10 mouse cellular contexts compared by ENCODE assay signal in genomic region chr17:47440359-47440890, GRCm38 (mm10). TPM values are rescaled to one million over a fixed set of nuclear protein-coding genes. Genes with fewer than 3 reads are reported as not detected.
DNase-seq lines count a peak whose midpoint lies in the region; ATAC-seq lines count a peak whose summit lies in the region.
"Had no signal": no experiment of that assay in that cellular context is flagged by ENCODE, and none has a peak within 500 bp of the region (broad histone marks: within the 10 kb centered on the region; RNA-seq: fewer than 3 reads in every experiment).

No protein-coding gene starts in this region.

- DNase-seq in cerebellum, postnatal 14 days, result peak; percentile 17
- DNase-seq in cerebellum, adult 18-20 months, result no peak
- DNase-seq in MN1 (ENCODE audit: low spot score), result peak; percentile 34
- DNase-seq in midbrain, embryonic 11.5 days (ENCODE audit: low spot score, missing footprints), result peak; percentile 87
- no peak for DNase-seq in lung, postnatal 36 days
- DNase-seq in left cerebral cortex, adult 18-20 months (ENCODE audit: low spot score in 2 of 2), result no peak
- no peak for DNase-seq in layer of hippocampus, postnatal 36 days

- no peak for ATAC-seq in intestine, embryonic 15.5 days
- peak; percentile 43 for ATAC-seq in midbrain, embryonic 11.5 days (ENCODE audit: low FRiP score)

- H3K4me3 ChIP-seq in intestine, embryonic 15.5 days (replicated peaks), result no peak overlapping the region
- no peak overlapping the region for H3K4me3 ChIP-seq in midbrain, embryonic 11.5 days (ENCODE audit: low read depth, low read length)

- H3K27ac ChIP-seq in intestine, embryonic 15.5 days, result peak overlapping the region; percentile 71
- H3K27ac ChIP-seq in midbrain, embryonic 11.5 days (ENCODE audit: low read depth, low read length), result no peak overlapping the region

- H3K9me3 ChIP-seq in intestine, embryonic 15.5 days, result no peaks in the 10 kb centered on the region
- H3K9me3 ChIP-seq in midbrain, embryonic 11.5 days (ENCODE audit: control insufficient read depth, low read length), result no peaks in the 10 kb centered on the region

- H3K9ac ChIP-seq in intestine, embryonic 15.5 days, result no peak overlapping the region
- no peak overlapping the region; the same call in 1 of the 2 replicates for H3K9ac ChIP-seq in midbrain, embryonic 11.5 days (ENCODE audit: low read length)

- H3K27me3 ChIP-seq in intestine, embryonic 15.5 days (replicated peaks), result peaks cover 5% of the 10 kb centered on the region
- H3K27me3 ChIP-seq in midbrain, embryonic 11.5 days (ENCODE audit: control insufficient read depth, insufficient read depth, low read length), result peaks cover 28% of the 10 kb centered on the region

- WGBS in intestine, embryonic 15.5 days, result 21% methylated on average over 9 of the region's 9 CpGs
- WGBS in midbrain, embryonic 11.5 days, result 1% methylated on average over 9 of the region's 9 CpGs

- 0 out of 2 replicates have a peak overlapping the region, but pooled peaks have one; percentile 12 for H3K4me2 ChIP-seq in intestine, embryonic 15.5 days (replicated peaks)
- H3K4me2 ChIP-seq in midbrain, embryonic 11.5 days, result 0 out of 2 replicates have a peak overlapping the region, but pooled peaks have one; percentile 13

- H3K4me1 ChIP-seq in intestine, embryonic 15.5 days (replicated peaks), result peaks cover 45% of the 10 kb centered on the region
- H3K4me1 ChIP-seq in midbrain, embryonic 11.5 days (ENCODE audit: control insufficient read depth, insufficient read depth, low read length), result peaks cover 10% of the 10 kb centered on the region

- no peaks in the 10 kb centered on the region for H3K36me3 ChIP-seq in intestine, embryonic 15.5 days
- no peaks in the 10 kb centered on the region for H3K36me3 ChIP-seq in midbrain, embryonic 11.5 days (ENCODE audit: control insufficient read depth, insufficient read depth, low read length)

RNA-seq across cellular contexts. Expression of gene 1700001C19Rik, which starts 3.2 kb away (rescaled TPM):
- polyA plus RNA-seq in intestine, embryonic 15.5 days (2015; fragmentation: Nextera tagmentation; extraction: Ambion mirVana), result 0.28 and 0.38 TPM in 2 replicates
- polyA plus RNA-seq in midbrain, embryonic 11.5 days (2014; fragmentation: Nextera tagmentation; extraction: Ambion mirVana), result 0.18 and 0.41 TPM in 2 replicates
- under 1 TPM in 1 of 2 experiments, not detected in 1; 0.21 TPM for total RNA-seq in left cerebral cortex, adult 18-20 months (2021)
- total RNA-seq in layer of hippocampus, postnatal 36 days (2021), result not detected
- total RNA-seq: gastrocnemius, adult 18-20 months had no signal
- polyA plus RNA-seq: lung, embryonic 16.5 days had no signal

RNA-seq across cellular contexts. Expression of gene AI661453, which starts 4.0 kb away (rescaled TPM):
- polyA plus RNA-seq in intestine, embryonic 15.5 days (2015; fragmentation: Nextera tagmentation; extraction: Ambion mirVana), result 3.1 and 3.7 TPM in 2 replicates
- 0.07 and 0.30 TPM in 2 replicates for polyA plus RNA-seq in midbrain, embryonic 11.5 days (2014; fragmentation: Nextera tagmentation; extraction: Ambion mirVana)
- under 1 TPM; 0.46 to 0.54 TPM for total RNA-seq in left cerebral cortex, adult 18-20 months (2021)
- under 1 TPM; 0.10 to 0.33 TPM for total RNA-seq in layer of hippocampus, postnatal 36 days (2021)

RNA-seq across cellular contexts. Expression of gene Guca1a, which starts 40.0 kb away (rescaled TPM):
- polyA plus RNA-seq in intestine, embryonic 15.5 days (2015; fragmentation: Nextera tagmentation; extraction: Ambion mirVana), result 2.0 and 2.3 TPM in 2 replicates
- polyA plus RNA-seq in midbrain, embryonic 11.5 days (2014; fragmentation: Nextera tagmentation; extraction: Ambion mirVana), result 1.5 and 1.8 TPM in 2 replicates
- total RNA-seq in left cerebral cortex, adult 18-20 months (2021), result under 1 TPM in 1 of 2 experiments, not detected in 1; 0.40 TPM
- not detected for total RNA-seq in layer of hippocampus, postnatal 36 days (2021)
- total RNA-seq: gastrocnemius, adult 18-20 months had no signal

RNA-seq across cellular contexts. Expression of gene Guca1b, which starts 55.2 kb away (rescaled TPM):
- polyA plus RNA-seq in intestine, embryonic 15.5 days (2015; fragmentation: Nextera tagmentation; extraction: Ambion mirVana), result 0.52 and 0.78 TPM in 2 replicates
- 0.70 and 0.81 TPM in 2 replicates for polyA plus RNA-seq in midbrain, embryonic 11.5 days (2014; fragmentation: Nextera tagmentation; extraction: Ambion mirVana)
- total RNA-seq in left cerebral cortex, adult 18-20 months (2021), result 1 to 10 TPM; 1.7 to 2.8 TPM
- 1 to 10 TPM; 1.8 to 1.9 TPM for total RNA-seq in layer of hippocampus, postnatal 36 days (2021)

Comparison
In these comparisons a context has a peak if more than half of its experiments do, and no peak if none do; other contexts are left out.
1. DNase-seq: peak in cerebellum, postnatal 14 days (2 of 2), MN1 (single experiment) and midbrain, embryonic 11.5 days (single experiment); none in cerebellum, adult 18-20 months (0 of 2), lung, postnatal 36 days (single experiment), left cerebral cortex, adult 18-20 months (0 of 2) and layer of hippocampus, postnatal 36 days (0 of 2).